Mouse (Mus musculus) gastrocnemius, adult 2 months (tissue): ENCODE results near the gene Unc93b1. TPM values are rescaled to one million over a fixed set of nuclear protein-coding genes. Genes with fewer than 3 reads are reported as not detected.

ENCODE experiments used
- DNase-seq: peaks from one replicate; pipeline ENCODE4 v3.0.0; 2022
- H3K27ac ChIP-seq: fragments of 200-600 bp; 2 replicates; pipeline ENCODE4 v1.8.1; 2022; ENCODE audit warnings: mild to moderate bottlenecking
- H3K4me3 ChIP-seq: fragments of 200-600 bp; 2 replicates; pipeline ENCODE4 v1.8.1; 2022; ENCODE audit warnings: mild to moderate bottlenecking, moderate library complexity
- CTCF ChIP-seq: fragments of 200-600 bp; IDR thresholded peaks from 2 replicates; pipeline ENCODE4 v1.8.1; 2022; ENCODE audit warnings: antibody characterized with exemption, mild to moderate bottlenecking, moderate library complexity
- intact Hi-C: fragments of 180-260 bp; cut with DNase I; formaldehyde crosslinking; loops from one replicate; pipeline ENCODE4 v1.15.1; 2025
- total RNA-seq, 2 experiments: library from RNA; stranded (reverse); gene quantifications; 2 replicates each; pipeline ENCODE4 v1.2.3; 2021

The Unc93b1 gene
- total RNA-seq, 2 experiments from 2014 or later = 3.6 to 6.4 TPM

DNA sequence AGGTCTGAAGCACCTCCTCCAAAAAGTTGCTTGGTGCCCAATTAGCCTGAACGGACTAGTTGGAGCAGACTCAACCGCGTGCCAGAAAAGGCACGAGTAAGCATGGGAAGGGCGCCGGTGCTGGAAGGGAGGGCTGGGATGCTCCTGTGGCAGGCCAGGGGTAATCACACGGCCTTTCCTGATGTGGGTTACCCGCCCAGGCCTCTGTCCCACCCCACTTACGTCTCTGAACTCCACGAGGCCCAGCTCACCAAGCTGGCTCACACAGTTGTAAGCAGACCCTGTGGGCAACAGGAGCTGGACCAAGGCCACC, 30.7 kb upstream of the Unc93b1 start:
- Histone ChIP-seq H3K4me3 (peak overlapping the region; percentile 73), H3K27ac (peak overlapping the region; percentile 81)
- TF ChIP-seq CTCF = no peak
- intact Hi-C loops = no loop called here
- DNase-seq = peak; percentile 20

DNA sequence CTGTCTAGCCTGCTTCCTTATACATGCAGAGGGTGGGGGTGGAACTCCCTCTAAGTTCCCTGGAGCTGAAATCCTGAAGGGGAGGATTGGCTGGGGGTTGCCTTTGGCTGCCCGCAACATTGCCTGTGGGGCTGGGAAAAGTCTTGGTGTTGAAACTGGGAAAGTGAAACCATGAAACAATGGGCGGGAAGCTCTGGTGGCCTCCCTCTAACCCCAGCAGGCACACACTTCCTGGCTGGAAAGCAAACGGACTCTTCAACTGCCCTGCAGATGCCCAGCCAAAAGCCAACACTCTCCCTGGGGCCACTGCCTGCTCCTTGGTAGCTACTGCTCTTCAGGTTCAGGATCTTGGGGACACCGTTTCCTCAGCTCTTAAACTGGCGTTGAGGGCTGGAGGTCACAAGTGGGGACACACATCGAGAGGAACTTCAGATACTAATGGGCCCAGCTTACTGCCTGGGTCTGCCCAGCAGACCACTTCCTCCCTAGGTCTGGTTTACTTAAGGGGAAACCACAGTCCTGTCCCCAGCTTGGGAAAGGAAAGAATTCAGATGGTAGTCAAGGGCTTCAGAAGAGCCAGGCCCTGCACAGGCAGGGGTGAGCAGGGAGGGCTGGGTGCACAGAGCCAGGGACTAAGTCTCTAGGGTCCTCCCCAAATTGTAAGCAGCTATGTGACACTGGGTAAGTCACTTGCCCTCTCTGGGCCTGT, 29.6 kb upstream of the Unc93b1 start:
- intact Hi-C loops = no loop called here
- DNase-seq = peak; percentile 57
- peak overlapping the region; percentile 73 for H3K4me3 ChIP-seq
- H3K27ac ChIP-seq = peak overlapping the region; percentile 81
- TF ChIP-seq CTCF = no peak

DNA sequence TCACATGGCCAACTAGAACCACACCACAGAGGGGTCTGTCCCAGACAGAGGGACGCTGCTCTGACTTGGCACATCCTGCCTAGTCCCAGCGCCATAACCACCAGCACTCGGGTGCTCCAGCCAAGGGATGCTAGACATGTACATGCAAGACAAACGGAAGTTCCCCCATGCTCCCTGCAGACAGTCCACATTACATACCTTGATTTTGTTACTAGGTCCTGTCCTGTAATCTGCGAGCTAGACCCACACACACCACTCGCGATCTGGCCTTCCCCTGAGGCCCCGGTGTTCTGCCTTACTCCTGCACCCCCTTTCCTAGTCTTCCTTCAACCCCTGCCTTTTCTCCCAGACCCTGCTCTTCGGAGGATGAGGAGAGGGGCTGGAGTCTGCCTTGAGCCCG, 28.7 kb upstream of the Unc93b1 start:
- peak overlapping the region; percentile 73 for H3K4me3 ChIP-seq
- intact Hi-C loops = no loop called here
- no peak for TF ChIP-seq CTCF
- DNase-seq = peak; percentile 24
- peak overlapping the region; percentile 81 for H3K27ac ChIP-seq

DNA sequence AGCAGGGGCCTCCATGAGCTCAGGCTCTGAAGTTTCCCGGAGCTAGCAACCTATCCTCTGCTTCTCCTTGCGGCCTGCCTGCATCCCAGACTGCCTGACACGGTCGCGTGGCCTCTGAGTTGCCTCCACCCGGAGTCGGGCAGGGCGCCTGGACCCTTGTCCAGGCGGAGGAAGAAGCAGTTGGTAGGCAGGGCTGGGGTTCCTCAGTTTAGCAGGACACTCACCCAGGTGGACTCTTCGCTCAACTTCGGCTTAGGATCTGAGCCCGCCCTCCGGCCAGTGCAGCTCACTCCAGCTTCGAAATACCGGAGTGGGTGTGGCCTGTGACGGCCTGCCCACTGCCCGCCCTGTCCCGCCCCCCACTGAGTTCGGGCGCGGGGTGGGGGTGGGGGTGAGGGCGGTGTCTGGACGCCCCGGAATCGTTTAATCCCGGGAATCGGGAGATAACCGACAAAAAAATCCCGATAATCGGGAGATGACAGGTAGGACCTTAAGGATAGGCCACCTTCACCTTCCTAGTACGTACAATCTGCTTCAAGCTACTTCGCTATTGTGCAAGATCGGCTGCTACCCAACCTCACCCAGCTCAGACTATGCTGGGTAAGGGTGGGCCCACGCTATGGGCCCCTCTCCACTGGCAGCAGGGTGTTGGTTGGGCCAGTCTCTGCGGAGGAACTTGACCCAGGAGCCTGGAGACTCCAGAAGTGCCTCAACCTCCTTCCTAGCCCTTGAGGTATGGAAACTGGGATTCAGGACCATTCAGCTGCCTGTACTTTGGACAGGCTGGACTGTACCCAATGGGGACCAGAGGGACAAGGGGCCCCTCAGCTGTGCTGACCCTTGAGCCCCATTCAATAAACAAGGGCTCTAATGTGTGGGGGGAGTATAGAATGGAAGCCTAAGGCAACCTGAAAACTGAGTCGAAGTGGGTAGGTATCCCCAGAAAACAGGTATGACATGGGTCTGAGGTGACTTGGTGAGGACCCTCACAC, 27.9 kb upstream of the Unc93b1 start, which contains the start of gene Tcirg1:
Gene Tcirg1, minus strand, starts transcription at position 339 of the 992 bp plus-strand sequence.
- TF ChIP-seq CTCF = no peak
- intact Hi-C loops = no loop called here
- peak; percentile 86 for DNase-seq

DNA sequence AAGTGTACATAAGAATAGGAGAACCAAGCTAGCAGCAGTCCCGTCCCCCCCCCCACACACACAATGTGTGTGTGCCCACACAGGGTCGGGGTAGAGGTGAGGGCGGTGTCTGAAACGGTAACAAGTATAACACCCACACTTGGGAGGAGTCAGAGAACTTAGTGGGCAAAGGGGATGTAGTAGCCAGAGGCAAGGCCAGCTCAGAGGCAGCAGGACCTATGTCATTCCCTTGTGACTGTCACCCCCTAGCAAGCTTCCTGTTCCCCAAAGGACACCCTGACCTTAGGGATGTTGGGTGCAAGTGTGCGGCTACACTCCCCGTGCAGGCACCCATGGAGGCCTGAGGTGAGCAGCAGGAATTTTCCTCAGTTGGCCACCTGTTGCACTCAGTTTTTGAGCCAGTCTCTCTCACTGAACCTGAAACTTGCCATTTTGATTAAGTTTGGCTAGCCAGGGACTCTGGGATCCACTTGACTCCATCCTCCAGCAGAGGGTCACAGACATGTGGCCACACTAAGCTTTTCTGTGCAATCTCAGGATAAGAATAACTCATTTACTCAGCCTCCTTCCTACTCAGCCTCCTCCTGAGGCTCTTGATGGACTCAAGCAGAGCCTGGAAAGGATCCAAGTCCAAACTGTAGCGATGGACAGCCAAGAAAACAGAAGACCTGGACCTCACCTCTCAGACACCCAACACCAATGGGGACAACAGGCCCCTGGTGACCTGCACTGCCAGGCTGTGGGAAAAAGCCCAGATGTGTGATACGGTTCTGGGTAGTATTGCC, 26.9 kb upstream of the Unc93b1 start:
- H3K4me3 ChIP-seq = peak overlapping the region; percentile 73
- peak; percentile 15 for DNase-seq
- H3K27ac ChIP-seq = peak overlapping the region; percentile 81; the same call in 1 of the 2 replicates
- intact Hi-C loops = no loop called here
- TF ChIP-seq CTCF = no peak

More for the DNA sequence above, 27.9 kb upstream of the Unc93b1 start, which contains the start of gene Tcirg1:
- peak within 1 kb of the TSS; percentile 73 for H3K4me3 ChIP-seq
- H3K27ac ChIP-seq = peak within 1 kb of the TSS; percentile 81

DNA sequence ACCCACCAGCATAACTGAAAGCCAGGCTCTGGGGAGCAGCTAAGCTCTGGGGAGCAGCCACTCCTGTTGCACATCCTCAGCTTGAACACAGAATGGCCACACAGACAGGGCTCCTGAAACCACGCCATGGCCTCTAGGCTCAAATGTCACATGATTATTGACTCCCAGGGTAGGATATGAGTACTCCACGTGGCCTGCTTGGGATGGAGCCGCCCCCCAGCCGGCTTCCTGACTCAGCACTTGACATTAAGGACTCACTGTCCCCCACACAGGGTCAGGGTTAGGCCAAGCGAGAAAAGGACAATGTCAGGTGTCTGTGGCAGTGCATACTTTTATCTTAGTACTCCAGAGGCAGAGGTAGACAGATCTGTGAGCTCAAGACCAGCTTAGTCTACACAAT, 24.8 kb upstream of the Unc93b1 start:
- no peak for DNase-seq
- no peak for TF ChIP-seq CTCF
- Histone ChIP-seq H3K27ac (no peak overlapping the region), H3K4me3 (no peak overlapping the region)
- intact Hi-C loops = loop anchor here (5.0 kb wide), 2 partner anchors 58 to 138 kb away; partner anchors contain the start of gene Chka

DNA sequence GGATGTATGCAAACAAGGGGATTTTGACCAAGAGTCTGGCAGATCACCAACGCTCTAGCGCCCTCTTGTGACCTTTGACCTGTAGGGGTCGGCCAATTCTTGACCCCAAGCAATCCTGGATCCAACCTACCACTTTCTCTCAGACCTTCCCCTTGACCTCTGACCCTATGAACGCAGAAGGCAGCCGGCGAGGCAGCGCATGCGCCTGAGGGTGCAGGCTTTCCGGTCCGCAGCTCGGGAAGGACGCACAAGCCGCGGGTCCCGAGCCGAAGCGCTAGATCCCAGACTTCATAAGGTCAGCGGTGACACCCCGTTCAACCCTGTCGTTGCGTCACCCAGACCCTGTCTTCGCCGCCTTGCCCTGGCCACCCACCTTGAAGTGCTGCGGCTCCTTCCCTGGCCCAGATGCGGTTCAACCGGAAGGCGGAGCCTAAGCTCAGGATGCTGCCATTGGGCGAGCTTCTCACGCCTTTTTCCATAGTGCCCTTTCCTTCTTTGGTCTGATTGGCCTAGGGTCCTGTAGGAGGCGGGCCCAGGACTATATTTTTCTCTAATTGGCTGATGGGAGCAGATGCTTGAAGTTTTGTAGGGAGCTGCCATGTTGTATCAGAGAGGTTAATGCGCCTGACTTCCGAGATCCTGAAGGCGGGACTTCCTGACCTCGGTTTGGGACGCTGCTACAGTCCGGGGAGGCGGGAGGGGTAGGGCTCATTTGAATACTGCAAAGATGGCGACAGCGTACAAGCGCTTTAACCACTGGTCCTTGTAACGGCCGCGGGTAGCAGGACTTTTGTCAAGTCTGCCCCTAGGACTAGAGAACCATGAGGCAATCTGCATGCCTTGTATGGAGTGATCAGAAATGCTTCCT, 22.4 kb upstream of the Unc93b1 start, which contains the start of gene Ndufs8:
Gene Ndufs8, minus strand, starts transcription at position 438 of the 868 bp plus-strand sequence.
- Histone ChIP-seq H3K4me3 (peak within 1 kb of the TSS; percentile 78), H3K27ac (peak within 1 kb of the TSS; percentile 99)
- peak; percentile 93 for DNase-seq
- TF ChIP-seq CTCF = no peak
- intact Hi-C loops = loop anchor here (5.0 kb wide), 2 partner anchors 60 to 140 kb away; partner anchors contain the start of gene Chka

DNA sequence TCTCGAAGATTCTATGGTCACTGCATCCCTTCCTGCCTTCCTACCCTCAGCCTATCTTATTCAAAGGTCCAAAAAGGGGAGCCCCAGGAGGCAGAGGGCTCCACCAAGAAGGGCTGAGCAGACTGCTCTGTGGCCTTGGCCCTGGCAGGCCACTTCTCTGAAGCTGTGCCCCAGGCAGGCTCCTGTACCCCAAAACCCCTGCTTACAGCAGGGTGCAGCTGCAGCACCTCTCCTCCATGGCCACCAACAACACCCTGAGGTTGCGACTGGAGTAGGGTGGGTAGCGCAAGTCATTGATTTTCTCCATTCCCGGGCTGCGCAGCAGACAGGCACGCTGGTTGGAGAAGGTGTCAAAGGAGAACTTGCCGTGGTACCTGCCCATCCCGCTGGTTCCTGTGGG, 21.3 kb upstream of the Unc93b1 start:
- intact Hi-C loops = loop anchor here (5.0 kb wide), 2 partner anchors 61 to 141 kb away; partner anchors contain the start of gene Chka
- no peak for TF ChIP-seq CTCF
- peak overlapping the region; percentile 99 for H3K27ac ChIP-seq
- no peak for DNase-seq
- H3K4me3 ChIP-seq = peak overlapping the region; percentile 78

DNA sequence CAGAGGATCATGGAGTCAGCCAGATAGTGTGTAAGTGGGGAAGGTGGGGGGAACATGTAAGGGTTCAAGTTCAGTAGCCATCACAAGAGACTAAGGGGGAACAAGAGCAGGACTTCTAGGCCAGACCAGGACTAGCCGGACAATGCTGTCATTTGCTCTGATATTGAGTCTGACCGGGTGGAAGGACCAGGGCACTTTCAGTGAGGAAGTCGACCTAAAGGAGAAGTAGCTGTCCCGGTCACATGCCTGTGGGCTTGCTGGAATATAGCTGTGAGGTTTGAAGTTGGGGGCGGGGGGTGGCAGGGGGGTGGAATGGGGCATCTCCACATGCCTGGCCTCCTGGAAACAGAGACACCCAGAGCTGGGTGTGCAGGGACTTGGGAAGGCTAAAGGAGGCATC, 20.5 kb upstream of the Unc93b1 start:
- no peak for TF ChIP-seq CTCF
- Histone ChIP-seq H3K27ac (no peak overlapping the region), H3K4me3 (no peak overlapping the region)
- intact Hi-C loops = loop anchor here (5.0 kb wide), 2 partner anchors 62 to 142 kb away; partner anchors contain the start of gene Chka
- DNase-seq = no peak

DNA sequence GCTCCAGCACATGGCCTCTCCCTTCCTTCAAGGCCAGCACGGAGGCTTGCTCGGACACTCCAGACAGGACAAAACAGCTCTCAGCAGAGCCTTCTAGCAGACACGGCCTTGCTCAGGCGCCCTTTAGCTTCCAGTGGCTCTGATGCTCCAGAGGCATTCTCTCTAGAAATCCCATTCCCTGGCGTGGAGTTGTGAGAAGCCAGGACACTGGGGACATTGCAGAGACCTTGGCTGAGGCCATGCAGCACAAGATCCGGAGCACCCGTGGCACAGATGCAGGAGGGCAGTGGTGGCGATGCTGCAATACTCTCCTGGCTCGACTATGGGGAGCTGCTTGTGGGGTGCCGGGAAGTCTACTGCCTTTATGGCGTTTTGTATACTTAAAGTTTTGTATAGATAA, 18.3 kb upstream of the Unc93b1 start:
- DNase-seq = no peak
- intact Hi-C loops = no loop called here
- H3K4me3 ChIP-seq = no peak overlapping the region
- H3K27ac ChIP-seq = no peak overlapping the region
- no peak for TF ChIP-seq CTCF

DNA sequence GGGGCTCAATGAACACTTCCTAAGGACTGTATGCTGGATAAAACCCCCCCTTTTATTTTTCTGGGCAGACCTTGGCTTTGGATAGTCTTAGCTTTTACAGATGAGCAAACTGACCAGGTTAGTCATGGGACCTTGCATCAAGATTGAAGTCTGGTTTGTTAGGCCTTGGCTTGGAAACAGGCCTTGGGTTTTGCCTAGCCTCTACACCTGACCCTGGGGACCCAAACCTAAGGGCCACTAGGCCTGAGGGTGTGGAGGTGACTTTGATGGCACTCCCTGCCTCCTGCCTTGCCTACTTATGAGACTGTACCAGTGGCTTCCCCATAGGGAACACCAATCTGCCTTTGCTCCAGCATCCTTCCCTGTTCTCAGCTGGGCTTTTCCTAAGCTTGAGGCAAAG, 15.1 kb upstream of the Unc93b1 start:
- TF ChIP-seq CTCF = no peak
- DNase-seq = no peak
- Histone ChIP-seq H3K4me3 (no peak overlapping the region), H3K27ac (no peak overlapping the region)
- intact Hi-C loops = no loop called here
